Mouse (Mus musculus) megakaryocyte, embryonic 14.5 days (primary cell): ENCODE data around the gene Guca1b.

Source experiments
- FLI1 ChIP-seq: IDR thresholded peaks from 2 replicates; pipeline ENCODE4 v1.6.1; 2012; ENCODE audit warnings: low read length, inconsistent platforms, mixed read lengths
- GATA1 ChIP-seq: IDR thresholded peaks from 3 replicates; pipeline ENCODE4 v1.6.1; 2012; ENCODE audit warnings: mixed read lengths, low read length, inconsistent platforms, borderline replicate concordance

GRCm38 (mm10) chr17:47359964-47360363 is 25.2 kb upstream of the Guca1b start:
- no peak for TF ChIP-seq GATA1
- no peak for TF ChIP-seq FLI1
